Comparison of ENCODE assay signal across 7 mouse cellular contexts in genomic region chr17:7577227-7577626, GRCm38 (mm10).
DNase-seq lines count a peak whose midpoint lies in the region; ATAC-seq lines count a peak whose summit lies in the region.

No protein-coding gene starts in this region.

- ATAC-seq in granulocyte monocyte progenitor cell, adult 5-6 weeks (replicated peaks; ENCODE audit: poor library complexity, severe bottlenecking): no peak

- intact Hi-C loops in heart, postnatal 25 days (cut with DNase I): no loop called here

- DNase-seq in right cerebral cortex, adult 2 months (ENCODE audit: low spot score in 2 of 2): peak; percentile 10 to 15
- no peak for DNase-seq in right cerebral cortex, postnatal 36 days (ENCODE audit: low spot score in 2 of 2)
- DNase-seq in cerebellum, postnatal 14 days: peak; percentile 10 to 45
- DNase-seq in heart, postnatal 25 days (ENCODE audit: low spot score): peak; percentile 73
- DNase-seq in lung, postnatal 10 days: peak; percentile 92
- DNase-seq in thymus, postnatal 36 days: no peak

Comparison
In these comparisons a context has a peak if more than half of its experiments do, and no peak if none do; other contexts are left out.
1. DNase-seq: peak in right cerebral cortex, adult 2 months (2 of 2), cerebellum, postnatal 14 days (2 of 2), heart, postnatal 25 days (single experiment) and lung, postnatal 10 days (single experiment); none in right cerebral cortex, postnatal 36 days (0 of 2) and thymus, postnatal 36 days (0 of 2).